Mouse (Mus musculus) megakaryocyte, adult 5-6 weeks (primary cell): Measurements from ENCODE around the gene P2rx4. TPM values are rescaled to one million over a fixed set of nuclear protein-coding genes. Genes with fewer than 3 reads are reported as not detected.
A peak's percentile ranks its signal among the peaks of the same experiment; 100 is the strongest.
"Not testable (repeated sequence)": the region's sequence is repeated elsewhere in the genome, so short reads cannot be mapped to it uniquely, and the experiment has no call there.

Source experiments
- ATAC-seq: 2 replicates; pipeline ENCODE4 v1.8.0; 2016; ENCODE audit warnings: mild to moderate bottlenecking, inconsistent platforms; ENCODE audit not compliant: poor library complexity, severe bottlenecking
- total RNA-seq, 2 experiments: library from RNA; stranded (forward) in 1 of 2; stranded (reverse) in 1 of 2; fragments of 153-499, 151-499 nt in 1 of 2; fragments of 221-1000, 200-1000 nt in 1 of 2; gene quantifications; 2 replicates each; pipeline versions ENCODE4 v1.2.3 to v1.2.4; 2015 to 2017

The P2rx4 gene
- 29.9 and 34.3 TPM in 2 replicates for total RNA-seq (2015)
- 19.6 and 25.2 TPM in 2 replicates for total RNA-seq (2017)

DNA sequence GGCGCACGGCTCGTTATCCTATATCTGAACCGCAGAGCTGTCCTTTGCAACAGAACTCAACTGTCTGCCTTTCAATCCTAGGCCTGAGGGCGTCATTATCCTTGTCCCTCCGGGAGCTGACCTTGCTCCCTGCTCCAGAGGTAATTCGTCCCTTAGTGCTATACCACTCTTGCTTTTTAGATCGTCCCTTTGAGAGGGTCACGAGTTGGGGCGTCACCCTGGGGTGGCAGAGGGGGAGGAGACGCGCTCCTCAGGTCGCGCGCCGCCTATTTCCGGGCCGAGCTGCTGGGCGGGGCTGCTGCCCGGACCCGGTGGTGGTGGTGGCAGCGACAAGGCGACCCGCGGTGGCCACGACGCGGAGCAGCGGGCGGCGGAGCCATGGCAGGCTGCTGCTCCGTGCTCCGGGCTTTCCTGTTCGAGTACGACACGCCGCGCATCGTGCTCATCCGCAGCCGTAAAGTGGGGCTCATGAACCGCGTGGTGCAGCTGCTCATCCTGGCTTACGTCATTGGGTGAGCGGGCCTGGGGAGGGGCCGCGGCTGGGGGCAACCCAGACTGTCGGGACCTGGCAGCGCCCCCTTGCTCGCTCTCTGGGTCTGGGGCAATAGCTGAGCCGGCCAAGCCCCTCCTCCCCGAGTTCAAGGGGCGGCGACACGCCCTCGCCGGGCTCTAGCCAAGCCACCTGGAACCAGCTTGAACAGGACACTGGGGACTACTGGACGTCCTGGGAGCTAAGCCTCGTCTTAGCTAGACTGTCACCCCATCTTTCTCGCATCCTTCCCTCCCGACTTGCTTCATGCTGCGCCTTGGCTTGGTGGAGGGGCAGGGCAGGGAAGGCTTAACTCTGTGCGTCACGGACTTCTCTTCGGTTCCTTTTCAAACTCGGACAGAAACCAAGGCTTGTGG lies at the start of gene P2rx4:
P2rx4 (plus strand) TSS at position 269 of the 906 bp plus-strand sequence.
- ATAC-seq = peak; percentile 89

DNA sequence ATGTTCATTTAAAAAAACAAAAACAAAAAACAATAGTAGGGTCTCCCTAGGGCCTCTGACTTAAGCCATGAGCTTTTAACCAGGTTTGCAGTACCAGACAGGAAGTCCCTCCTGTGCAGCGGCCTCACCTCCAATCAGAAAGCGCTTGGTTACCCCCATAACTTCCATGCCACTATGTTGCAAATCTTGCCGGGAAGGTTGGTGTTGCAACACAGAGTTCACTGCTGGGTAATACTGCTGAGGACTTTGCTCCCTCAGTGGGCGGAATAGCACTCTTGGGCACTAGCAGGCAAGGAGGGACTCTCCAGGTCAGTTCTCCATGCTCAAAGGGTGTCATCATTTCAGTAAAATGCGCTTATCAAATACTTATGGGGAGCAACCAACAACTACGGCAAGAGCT lies 44.8 kb upstream of the P2rx4 start:
- ATAC-seq = peak; percentile 56; the same call in 1 of the 2 replicates

DNA sequence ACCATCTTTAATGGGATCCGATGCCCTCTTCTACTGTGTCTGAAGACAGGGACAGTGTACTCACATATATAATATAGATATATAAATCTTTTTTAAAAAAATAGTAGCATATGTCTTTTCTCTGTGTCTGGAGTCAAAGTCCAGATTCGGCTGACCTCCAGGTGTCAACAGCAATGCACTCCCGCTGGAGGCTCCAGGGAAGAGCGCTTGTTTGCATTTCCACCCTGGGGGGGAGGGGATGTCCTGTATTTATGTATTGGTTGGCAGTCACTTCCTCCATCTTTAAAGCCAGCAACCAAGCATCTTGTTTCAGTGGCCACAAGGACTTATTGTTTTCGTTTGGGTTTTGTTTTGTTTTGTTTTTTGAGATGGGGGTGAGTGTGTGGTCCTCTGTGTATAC lies 42.3 kb upstream of the P2rx4 start:
- ATAC-seq = no peak

DNA sequence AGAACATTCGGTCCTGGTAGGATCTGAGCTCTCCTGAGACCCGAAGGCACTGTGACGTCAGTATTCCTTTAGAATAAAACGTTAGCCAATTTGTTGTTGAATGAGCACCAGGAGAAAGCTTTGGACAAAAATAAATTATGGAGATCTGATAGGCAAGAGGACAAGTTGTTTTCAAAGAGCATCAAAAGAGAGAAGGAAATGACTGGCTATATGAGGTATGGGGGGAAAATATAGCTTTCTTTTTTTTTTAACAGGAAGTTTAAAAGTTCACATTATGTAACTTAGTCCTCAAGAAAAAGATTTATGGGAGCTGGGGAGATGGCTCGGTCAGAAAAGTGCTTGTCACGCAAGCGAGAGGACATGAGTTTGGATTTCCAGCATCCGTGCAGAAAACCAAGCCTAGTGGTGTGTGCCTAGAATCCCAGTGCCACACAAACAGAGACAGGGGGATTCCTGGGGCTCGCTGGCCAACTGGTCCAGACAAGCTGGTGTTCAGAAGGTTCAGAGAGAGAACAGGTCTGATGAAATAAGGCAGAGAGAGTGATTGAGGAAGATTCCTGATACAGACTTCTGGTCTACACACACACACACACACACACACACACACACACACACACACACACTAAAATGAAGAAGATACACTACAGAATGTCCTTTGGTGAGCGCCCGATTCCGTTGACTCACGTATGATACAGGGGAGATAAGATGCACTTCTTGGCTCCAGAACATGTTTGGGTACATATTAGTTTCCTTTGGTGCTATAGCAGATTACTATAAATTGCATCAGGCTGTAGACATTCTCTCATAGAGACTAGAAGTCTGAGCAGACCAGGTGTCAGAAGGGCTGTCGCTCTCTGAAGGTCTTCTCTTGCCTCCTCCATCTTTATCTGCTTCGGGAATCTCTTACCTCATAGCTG lies 38.1 kb upstream of the P2rx4 start:
- no peak for ATAC-seq

DNA sequence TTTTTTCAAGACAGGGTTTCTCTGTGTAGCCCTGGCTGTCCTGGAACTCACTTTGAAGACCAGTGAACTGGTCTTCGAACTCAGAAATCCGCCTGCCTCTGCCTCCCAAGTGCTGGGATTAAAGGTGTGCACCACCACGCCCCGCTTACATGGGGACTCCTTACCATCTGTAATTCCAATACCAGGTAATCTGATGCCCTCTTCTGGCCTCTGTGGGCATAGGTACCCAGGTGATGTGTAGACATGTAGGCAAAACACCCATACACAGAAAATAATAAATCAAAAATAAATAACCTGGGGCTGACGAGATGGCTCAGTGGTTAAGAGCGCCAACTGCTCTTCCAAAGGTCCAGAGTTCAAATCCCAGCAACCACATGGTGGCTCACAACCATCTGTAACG lies 35.7 kb upstream of the P2rx4 start:
- not testable (repeated sequence) for ATAC-seq

DNA sequence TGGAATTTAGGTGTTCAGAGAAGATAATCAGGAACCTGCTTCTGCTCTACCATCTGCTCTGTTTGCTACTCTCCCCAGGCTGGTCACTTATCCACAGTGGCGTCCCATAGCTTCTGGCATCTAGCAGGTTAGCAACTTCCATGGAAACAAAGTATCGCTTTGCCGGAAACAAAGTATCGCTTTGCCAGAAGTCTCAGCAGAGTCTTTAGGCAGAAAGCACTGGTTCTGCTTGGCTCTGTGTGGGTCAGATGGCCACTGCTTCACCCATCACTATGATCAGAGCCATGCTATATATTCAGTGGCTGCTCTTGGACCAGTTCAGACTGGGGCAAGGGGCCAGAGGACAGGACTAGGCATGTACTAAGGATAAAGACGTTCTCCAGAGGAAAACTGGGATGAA lies 35.0 kb upstream of the P2rx4 start:
- no peak for ATAC-seq

DNA sequence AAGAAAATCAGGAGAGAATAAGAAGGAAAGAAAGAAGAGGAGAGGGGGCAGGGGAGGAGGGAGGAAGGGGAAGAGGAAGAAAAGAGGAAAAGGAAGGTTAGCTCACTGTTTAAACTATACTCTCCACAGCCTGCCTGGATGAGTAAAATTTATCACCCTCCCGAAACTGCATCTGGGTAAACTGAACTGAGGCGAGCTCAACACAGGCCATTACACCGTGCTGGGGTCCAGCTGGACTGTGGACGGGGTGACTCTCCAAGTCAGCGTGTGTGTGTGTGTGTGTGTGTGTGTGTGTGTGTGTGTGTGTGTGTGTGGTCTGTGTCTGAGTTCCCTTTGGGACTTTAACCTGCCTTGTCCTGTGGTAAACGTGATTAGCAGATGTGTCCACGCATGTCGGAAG lies 31.3 kb upstream of the P2rx4 start:
- no peak for ATAC-seq

DNA sequence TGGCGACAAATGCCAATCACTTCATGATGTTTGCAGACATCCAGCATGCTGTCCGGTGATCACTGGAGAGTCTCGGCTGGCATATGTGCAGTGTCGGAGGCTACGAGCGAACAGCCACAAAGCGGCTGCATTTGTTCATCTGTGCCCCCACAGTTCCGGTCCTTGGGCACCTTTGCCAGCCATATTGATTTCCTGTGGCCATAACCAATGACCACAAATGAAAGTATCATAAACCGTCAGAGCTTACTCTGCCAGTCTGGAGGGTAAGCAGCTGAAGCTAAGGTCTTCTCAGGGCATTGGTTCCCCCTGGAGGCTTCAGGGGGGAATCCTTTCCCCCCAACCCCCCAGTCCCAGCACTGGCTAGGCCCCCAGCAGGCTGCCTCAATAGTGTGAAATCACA lies 29.4 kb upstream of the P2rx4 start:
- ATAC-seq = 0 out of 2 replicates have a peak, but pooled peaks have one; percentile 27

DNA sequence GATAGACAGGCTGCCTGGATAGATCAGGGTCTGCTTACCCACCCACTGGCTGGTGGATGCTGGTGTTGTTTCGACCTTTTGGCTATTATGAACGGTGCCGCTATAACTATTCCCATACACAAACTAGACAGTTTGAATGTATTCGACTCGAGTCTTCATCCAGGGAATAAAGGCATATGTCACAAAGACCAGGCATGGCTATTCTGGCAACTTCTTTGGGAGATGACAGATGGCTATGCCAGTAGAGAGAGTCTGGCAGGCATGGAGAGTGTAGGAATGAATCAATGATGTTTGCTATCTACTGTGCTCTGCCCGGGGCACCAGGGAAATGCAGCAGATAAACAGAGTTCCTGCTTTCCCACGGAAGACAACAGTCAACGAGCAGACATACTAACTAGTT lies 27.5 kb upstream of the P2rx4 start:
- ATAC-seq = no peak

DNA sequence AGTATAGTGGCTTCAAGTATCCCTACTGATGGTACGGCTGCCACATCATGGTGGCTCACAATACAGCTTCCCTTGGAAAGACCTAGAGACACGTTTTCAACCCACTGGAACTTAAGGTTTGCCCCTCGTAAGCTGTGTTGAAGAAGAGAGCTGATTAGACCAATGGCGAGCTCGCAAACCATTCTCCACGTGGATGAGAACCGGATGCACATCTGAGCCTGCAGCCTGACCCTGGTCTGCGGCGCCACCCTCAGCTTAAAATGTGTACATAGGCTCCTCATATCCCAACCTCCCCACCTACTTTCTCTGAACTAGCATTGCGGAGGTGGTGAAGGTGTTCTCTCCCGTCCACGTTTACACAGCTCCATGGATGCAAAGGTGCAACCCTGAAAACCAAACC lies 26.1 kb upstream of the P2rx4 start:
- ATAC-seq = no peak

DNA sequence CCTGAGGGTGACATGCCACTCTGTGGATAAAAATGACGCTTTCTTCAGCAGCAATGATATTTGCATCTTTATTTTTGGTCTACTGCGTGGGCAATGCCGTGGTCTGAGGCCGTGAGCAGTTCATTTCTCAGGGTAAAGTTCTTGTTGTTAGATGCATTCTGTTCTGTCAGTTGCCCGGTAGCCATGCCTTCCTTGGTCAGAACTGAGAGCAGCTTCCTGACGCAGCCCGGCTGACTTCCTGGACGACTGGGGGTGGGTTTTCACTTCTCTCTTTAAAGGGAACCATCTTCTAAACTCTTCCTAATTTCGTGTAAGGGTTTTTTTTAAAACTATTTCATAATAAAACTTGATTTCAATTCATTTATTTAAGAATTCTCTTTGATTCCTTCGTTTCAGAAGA lies 23.4 kb upstream of the P2rx4 start:
- peak; percentile 87 for ATAC-seq

DNA sequence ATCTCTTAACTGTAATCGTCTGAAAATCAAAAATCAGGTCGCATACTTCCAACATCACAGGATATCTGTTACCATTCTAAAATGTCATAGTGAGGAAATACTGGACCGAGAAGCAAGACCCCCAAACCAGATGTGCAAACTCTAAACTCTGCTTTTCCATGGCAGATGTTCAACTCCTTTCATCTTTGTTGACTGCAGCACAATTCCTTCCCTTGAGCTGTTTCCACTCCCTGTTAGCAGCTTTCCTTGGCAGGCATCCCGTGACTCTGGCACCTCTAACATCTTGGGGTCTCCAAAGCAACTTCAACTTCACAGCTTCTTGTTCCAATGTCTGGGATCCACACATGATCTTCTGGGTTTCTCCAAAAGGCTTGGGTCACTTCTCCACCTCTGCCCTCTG lies 20.0 kb upstream of the P2rx4 start:
- ATAC-seq = no peak

DNA sequence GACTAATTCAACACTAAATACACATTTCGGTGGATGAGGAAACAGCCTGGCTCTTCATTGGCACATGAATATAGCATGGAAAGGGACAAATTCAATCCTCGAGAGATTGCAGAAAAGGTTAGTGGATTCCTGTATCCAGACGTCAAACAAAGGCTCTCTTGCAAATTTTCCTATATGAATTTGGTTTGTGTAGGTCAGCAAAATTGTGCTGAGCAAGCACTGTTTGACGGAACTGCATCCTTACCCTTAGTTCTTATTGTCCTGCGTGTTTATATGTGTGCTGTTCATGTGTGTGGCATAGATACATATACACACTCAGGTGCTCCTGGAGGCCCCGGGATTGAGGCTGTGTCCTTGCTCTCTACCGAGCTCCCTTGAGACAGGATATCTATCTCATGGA lies 18.2 kb upstream of the P2rx4 start:
- ATAC-seq = no peak

DNA sequence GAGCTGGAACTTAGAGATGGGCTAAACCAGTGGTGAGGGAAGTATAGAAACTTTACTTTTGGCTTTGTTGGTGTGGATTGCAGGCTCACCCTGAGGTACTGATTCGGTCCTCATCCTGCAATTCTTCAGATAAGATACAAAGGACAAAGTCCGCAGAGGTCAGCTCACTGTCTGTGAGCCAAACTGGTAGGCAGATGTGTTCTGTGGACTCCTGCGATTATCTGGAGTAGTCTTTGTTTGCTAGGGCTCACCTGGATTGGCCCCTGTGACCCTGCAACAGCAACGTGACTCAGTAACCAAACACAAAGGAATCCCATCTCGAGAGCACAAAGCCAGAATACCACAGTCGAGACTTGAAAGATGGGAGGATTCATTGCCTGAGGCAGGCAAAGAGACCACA lies 16.9 kb upstream of the P2rx4 start:
- ATAC-seq = no peak

DNA sequence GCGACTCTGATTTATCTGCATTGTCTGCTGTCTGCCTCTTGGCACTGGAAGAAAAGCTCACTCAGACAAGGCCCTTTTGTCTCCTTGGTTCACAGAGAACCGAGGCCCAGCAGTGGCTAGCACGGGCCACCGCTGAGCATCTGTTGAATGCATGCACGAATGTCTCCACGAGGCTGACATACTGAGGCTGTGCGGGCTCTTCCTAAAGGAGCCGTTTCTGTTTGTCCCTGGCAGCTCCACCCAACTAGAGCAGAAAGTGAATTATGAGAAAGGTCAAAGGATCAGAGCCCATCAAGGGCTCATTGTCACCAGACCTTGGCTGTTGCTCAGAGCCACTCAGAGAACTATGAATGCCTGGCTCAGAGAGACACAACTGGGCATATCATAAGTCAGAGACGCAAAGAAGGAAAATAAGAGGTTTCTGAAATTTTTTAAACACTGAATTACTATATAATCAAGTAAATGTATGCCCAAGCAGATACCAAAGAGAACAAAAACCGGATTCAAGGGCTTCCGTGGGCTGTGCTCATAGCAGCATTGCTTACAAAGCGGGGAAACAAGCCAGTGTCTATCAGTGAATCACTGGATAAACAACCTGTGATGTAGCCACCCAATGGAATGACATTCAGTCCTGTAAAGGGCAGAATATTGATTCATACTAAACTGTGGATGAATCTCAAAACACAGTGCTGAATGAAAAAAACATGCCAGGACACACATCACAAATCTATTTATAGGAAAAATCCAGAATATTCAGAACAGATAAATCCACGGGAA lies 13.7 kb upstream of the P2rx4 start:
- ATAC-seq = no peak

DNA sequence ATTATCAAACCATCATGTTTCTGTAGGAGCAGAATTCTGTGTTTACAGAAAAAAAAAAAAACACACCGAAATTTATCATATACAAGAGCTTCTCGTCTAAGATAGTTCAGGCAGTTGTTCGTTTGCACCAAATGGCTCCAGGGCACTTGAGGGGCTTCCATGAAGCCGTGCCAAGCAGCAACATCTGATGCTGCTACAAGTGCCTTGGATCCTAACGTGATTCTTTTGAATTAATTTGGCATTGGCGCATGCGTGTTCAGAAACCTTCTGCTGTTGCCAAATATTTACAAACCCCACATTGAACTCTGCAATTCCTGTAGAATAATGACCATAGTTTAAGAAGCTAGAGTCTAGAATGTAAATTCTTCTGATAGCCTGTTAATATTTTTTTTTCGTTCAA lies 11.8 kb upstream of the P2rx4 start:
- ATAC-seq = no peak

DNA sequence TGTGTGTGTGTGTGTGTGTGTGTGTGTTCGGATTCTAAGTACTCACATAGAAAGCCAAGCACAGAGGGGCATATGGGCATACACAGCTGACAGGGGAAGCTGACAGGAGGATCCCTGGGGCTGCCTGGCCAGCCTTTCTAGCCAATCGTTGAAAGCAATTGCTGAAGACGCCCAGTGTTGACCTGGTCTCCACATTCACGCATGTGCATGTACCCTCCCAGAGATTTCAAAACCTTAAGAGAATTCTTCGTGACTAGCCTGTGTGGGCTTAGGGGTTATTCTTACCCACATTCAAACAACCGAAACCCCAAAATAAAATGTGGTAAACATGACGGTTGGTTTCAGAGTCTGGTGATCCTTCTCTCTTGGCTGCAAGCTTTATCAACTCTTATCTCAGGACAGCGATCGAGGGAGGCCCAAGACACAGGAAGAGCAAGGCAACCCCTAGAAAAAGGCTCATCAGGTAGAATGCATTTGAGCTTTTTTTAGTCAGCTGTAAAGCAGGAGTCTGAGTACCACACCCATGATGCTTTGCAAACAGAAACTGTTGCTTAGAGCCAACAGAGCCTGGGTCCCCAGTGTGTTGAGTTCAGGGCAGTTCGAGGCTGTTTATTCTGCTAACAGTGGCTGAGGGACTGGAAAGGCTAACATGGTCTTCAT lies 9.2 kb upstream of the P2rx4 start:
- peak; percentile 30 for ATAC-seq

DNA sequence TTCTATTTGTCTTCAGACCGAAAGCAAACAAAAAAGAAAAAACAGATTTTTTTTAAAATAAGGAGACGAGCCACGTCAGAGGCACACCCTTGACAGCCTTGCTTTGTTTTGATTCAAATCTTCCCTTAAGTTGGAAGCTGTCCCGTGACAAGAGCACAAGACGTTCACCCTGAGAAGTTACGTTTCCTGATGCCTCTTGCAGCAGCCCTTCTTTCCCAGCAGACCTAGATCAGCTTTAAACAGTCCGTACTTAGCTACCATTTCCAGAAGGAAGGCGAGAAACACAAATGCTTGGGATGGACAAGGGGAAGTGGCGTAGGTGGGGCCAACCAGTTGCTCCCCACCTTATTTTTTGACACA lies 8.7 kb upstream of the P2rx4 start:
- ATAC-seq = peak; percentile 30; the same call in 1 of the 2 replicates

DNA sequence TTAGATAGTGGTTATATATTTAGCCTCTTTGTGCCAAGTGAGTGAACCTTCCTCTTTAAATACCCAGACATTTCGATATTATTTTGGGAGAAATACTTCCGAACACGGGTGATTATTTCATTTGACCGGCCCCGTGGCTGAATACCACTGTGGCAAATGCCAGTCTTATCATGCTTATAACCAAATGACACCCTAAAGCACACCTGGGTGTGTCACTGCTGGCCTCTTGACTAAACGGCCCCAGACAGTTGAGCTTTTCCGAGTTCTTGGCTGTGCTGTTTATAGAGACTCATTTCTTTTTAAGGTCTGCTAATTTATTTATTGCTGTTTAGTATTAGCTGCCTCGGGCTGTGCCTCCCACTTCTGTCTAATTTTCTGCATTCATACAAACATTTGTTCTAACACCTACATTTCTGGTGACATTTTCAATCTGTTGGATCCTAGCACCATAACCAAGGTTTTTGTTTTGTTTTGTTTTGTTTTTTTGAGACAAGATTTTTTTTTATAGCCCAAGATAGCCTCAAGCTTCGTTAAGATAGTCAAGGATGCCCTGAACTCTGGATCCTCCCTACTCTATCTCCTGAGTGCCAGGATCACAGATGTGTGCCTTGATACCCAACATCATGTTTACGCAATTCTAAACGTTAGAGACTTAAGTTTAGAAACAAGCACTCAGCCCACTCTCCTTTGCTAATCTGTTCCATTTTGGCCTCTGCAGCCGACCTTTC lies 7.1 kb upstream of the P2rx4 start:
- ATAC-seq = no peak

DNA sequence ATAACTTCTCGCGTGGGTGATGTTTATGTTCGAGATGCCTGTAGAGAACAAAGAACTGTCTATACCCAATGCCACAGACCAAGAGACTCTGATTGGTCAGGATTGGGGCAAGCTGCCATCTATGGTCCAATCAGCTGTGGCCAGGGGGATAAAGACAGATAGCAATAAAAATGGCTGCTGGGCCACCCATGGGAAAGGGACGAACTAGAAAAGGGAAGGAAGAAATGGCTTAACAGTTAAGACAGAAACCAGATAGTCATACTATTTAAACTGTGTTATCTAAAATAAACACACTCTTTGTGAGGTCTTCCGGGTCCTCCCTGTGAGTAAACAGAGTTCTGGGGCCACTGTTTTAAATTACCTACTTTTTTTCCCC lies 6.5 kb upstream of the P2rx4 start:
- peak; percentile 41 for ATAC-seq
